ENCODE assay signal across 11 mouse cellular contexts in the genomic region with DNA sequence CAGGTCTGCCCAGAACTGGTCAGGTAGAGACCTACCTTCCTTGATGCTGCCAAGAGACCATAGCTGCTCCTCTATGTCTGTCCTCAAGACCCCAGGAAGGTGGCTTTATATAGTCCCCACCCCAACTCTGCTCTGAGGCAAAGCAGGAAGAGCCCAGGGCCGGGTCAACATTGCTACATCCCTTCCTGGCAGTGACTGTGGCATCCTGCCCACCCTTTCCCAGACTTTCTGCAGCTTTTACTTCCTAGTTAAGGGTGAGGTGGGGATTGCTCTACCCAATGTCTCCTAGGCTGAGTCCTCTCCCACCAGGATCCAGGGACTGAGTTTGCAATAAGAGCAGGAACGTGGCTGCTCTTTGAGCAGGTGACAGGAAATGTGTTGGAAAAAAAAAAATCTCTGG. TPM values are rescaled to one million over a fixed set of nuclear protein-coding genes. Genes with fewer than 3 reads are reported as not detected.
DNase-seq lines count a peak whose midpoint lies in the region; ATAC-seq and TF ChIP-seq lines count a peak whose summit lies in the region.
"Had no signal": no experiment of that assay in that cellular context is flagged by ENCODE, and none has a peak within 500 bp of the region (broad histone marks: within the 10 kb centered on the region; RNA-seq: fewer than 3 reads in every experiment).

A gene (minus strand): TSS at position 176 of the 400 bp plus-strand sequence.

- no peak within 1 kb of the TSS for H3K4me2 ChIP-seq in heart, embryonic 12.5 days

- no peaks in the 10 kb centered on the region; the same call in 1 of the 2 replicates for H3K27me3 ChIP-seq in cerebellum, adult 2 months (ENCODE audit: control insufficient read depth, insufficient read depth, low read length)
- H3K27me3 ChIP-seq in heart, embryonic 12.5 days (replicated peaks): peaks cover 84% of the 10 kb centered on the region

- no peak for TF ChIP-seq CTCF in cerebellum, adult 2 months (IDR thresholded peaks at IDR 0.05; ENCODE audit: borderline replicate concordance, insufficient read depth, low read depth, low read length)
- no peak for TF ChIP-seq CTCF in lung, adult 2 months (IDR thresholded peaks at IDR 0.05; ENCODE audit: insufficient read depth, low read length)

- no peak within 1 kb of the TSS for H3K27ac ChIP-seq in cerebellum, adult 2 months (ENCODE audit: insufficient read depth, low read length)
- no peak within 1 kb of the TSS for H3K27ac ChIP-seq in heart, embryonic 12.5 days (ENCODE audit: poor library complexity, severe bottlenecking)
- H3K27ac ChIP-seq: hindbrain, postnatal 0 days had no signal

- no peak for DNase-seq in cerebellum, adult 2 months
- DNase-seq in lung, adult 2 months: peak; percentile 34
- no peak for DNase-seq in lung, postnatal 25 days (ENCODE audit: low spot score)
- no peak for DNase-seq in thymus, postnatal 10 days (ENCODE audit: low spot score in 2 of 2)
- DNase-seq in cerebellum, adult 18-20 months: no peak
- DNase-seq: lung, embryonic 14.5 days had no signal

- peak within 1 kb of the TSS; percentile 46 for H3K4me3 ChIP-seq in cerebellum, adult 2 months (replicated peaks; ENCODE audit: insufficient read depth, low read depth, low read length)
- H3K4me3 ChIP-seq in lung, adult 2 months (replicated peaks; ENCODE audit: extremely low read depth, low read depth, low read length): peak within 1 kb of the TSS; percentile 33
- peak within 1 kb of the TSS; percentile 38; the same call in 1 of the 2 replicates for H3K4me3 ChIP-seq in heart, embryonic 12.5 days

- WGBS in cerebellum, adult 2 months: 65% methylated on average over 2 of the region's 2 CpGs
- WGBS in lung, adult 2 months: 25% methylated on average over 2 of the region's 2 CpGs
- WGBS in heart, embryonic 12.5 days: 57% methylated on average over 2 of the region's 2 CpGs

- peaks cover 9% of the 10 kb centered on the region for H3K4me1 ChIP-seq in cerebellum, adult 2 months (ENCODE audit: control insufficient read depth, insufficient read depth, low read length)
- 0 out of 2 replicates have a peak, but pooled peaks cover 2% of the 10 kb centered on the region for H3K4me1 ChIP-seq in lung, adult 2 months (ENCODE audit: control insufficient read depth, insufficient read depth, low read length)
- H3K4me1 ChIP-seq in heart, embryonic 12.5 days (replicated peaks): peaks cover 34% of the 10 kb centered on the region

- H3K36me3 ChIP-seq in heart, embryonic 12.5 days: no peaks in the 10 kb centered on the region

- H3K9ac ChIP-seq in heart, embryonic 12.5 days: no peak within 1 kb of the TSS; the same call in 1 of the 2 replicates
- H3K9ac ChIP-seq: lung, embryonic 14.5 days had no signal

- peaks cover 16% of the 10 kb centered on the region for H3K9me3 ChIP-seq in heart, embryonic 12.5 days (replicated peaks)

- TF ChIP-seq POLR2A in cerebellum, adult 2 months (IDR thresholded peaks at IDR 0.05; ENCODE audit: borderline replicate concordance, insufficient read depth, low read length): no peak
- TF ChIP-seq POLR2A in lung, adult 2 months (IDR thresholded peaks at IDR 0.05; ENCODE audit: borderline replicate concordance, extremely low read depth, low read depth, low read length): peak; percentile 30; the same call in 1 of the 2 replicates

- ATAC-seq in cerebellum, adult (ENCODE audit: insufficient number of reproducible peaks, low FRiP score, low TSS enrichment): no peak
- ATAC-seq in heart, embryonic 12.5 days (ENCODE audit: insufficient number of reproducible peaks, low FRiP score): no peak
- ATAC-seq in megakaryocyte progenitor cell, adult 5-6 weeks (replicated peaks; ENCODE audit: poor library complexity): 0 out of 2 replicates have a peak, but pooled peaks have one; percentile 24
- ATAC-seq: forebrain, embryonic 14.5 days; hindbrain, postnatal 0 days had no signal

RNA-seq across cellular contexts. Expression of the gene that starts here (rescaled TPM):
- polyA plus RNA-seq in cerebellum, adult 2 months (2012; rRNA removed): 0.93 and 1.6 TPM in 2 replicates
- 174 and 240 TPM in 2 replicates for polyA plus RNA-seq in lung, adult 2 months (2012; rRNA removed)
- polyA plus RNA-seq in heart, embryonic 12.5 days (2016; fragmentation: Nextera tagmentation; extraction: Ambion mirVana): 0.18 TPM in 1 of 2 replicates, not detected in the other
- total RNA-seq in megakaryocyte progenitor cell, adult 5-6 weeks (2015): 1.6 and 3.6 TPM in 2 replicates
- total RNA-seq in megakaryocyte progenitor cell, adult 5-6 weeks (2017): 1.4 and 4.7 TPM in 2 replicates
- polyA plus RNA-seq: forebrain, embryonic 14.5 days had no signal

Comparison
In these comparisons a context has a peak if more than half of its experiments do, and no peak if none do; other contexts are left out.
1. RNA of the gene that starts here (polyA plus RNA-seq): 174 to 240 TPM in lung, adult 2 months; 0.93 to 1.6 TPM in cerebellum, adult 2 months and 0.18 TPM in heart, embryonic 12.5 days; every median in the first group is over 10 times any median in the second.
2. Peak in every context shown above with its lines, with median percentiles within 50 percentile points of each other: H3K4me3 ChIP-seq.